Mouse (Mus musculus): Measurements from ENCODE around the gene Ctsw. TPM values are rescaled to one million over a fixed set of nuclear protein-coding genes. Genes with fewer than 3 reads are reported as not detected.

The Ctsw gene
- total RNA-seq, 2 experiments from 2014 or later: 0.73 to 0.80 TPM

GRCm38 (mm10) chr19:5422895-5423443 is 45.3 kb downstream of the Ctsw start:
- DNase-seq (ENCODE audit: low spot score in 2 of 2): no peak
- intact Hi-C loops (cut with DNase I): no loop called here

- no peak for DNase-seq (ENCODE audit: low spot score in 2 of 2)
- intact Hi-C loops (cut with DNase I): no loop called here
Observed at GRCm38 (mm10) chr19:5422267-5422666, 46.0 kb downstream of the Ctsw start.

GRCm38 (mm10) chr19:5421784-5422183 is 46.5 kb downstream of the Ctsw start:
- intact Hi-C loops (cut with DNase I): no loop called here
- no peak for DNase-seq (ENCODE audit: low spot score in 2 of 2)

- intact Hi-C loops (cut with DNase I): no loop called here
- DNase-seq (ENCODE audit: low spot score in 2 of 2): no peak
Observed at GRCm38 (mm10) chr19:5420579-5420978, 47.7 kb downstream of the Ctsw start.

- no peak for DNase-seq (ENCODE audit: low spot score in 2 of 2)
- intact Hi-C loops (cut with DNase I): no loop called here
Observed at GRCm38 (mm10) chr19:5419630-5420029, 48.7 kb downstream of the Ctsw start.

- DNase-seq (ENCODE audit: low spot score in 2 of 2): no peak
- intact Hi-C loops (cut with DNase I): no loop called here
Observed at GRCm38 (mm10) chr19:5418750-5419466, 49.4 kb downstream of the Ctsw start.

Other genes starting within 250 kb of the Ctsw start
- 10 to 100 TPM; 60.3 to 62.2 TPM for gene Pacs1, start 195.4 kb downstream of the Ctsw start, total RNA-seq (2021)
- 100 to 1,000 TPM; 196 to 198 TPM for gene Sf3b2, start 173.1 kb downstream of the Ctsw start, total RNA-seq (2021)
- 10 to 100 TPM; 84.3 to 92.4 TPM for gene Gal3st3, start 170.2 kb downstream of the Ctsw start, total RNA-seq (2021)
- gene Catsper1, start 132.8 kb downstream of the Ctsw start, total RNA-seq (2021): not detected
- gene Cst6, start 118.9 kb downstream of the Ctsw start, total RNA-seq (2021): 10 to 100 TPM; 21.2 to 23.9 TPM
- 10 to 100 TPM; 24.9 to 25.6 TPM for gene Eif1ad, start 101.8 kb downstream of the Ctsw start, total RNA-seq (2021)
- 10 to 100 TPM; 83.4 to 84.4 TPM for gene Banf1, start 101.3 kb downstream of the Ctsw start, total RNA-seq (2021)
- gene Sart1, start 79.8 kb downstream of the Ctsw start, total RNA-seq (2021): 10 to 100 TPM; 87.9 to 92.8 TPM
- not detected for gene Tsga10ip, start 66.0 kb downstream of the Ctsw start, total RNA-seq (2021)
- 100 to 1,000 TPM; 197 to 233 TPM for gene Drap1, start 43.5 kb downstream of the Ctsw start, total RNA-seq (2021)
- 10 to 100 TPM; 70.2 to 73.3 TPM for gene AI837181, start 43.4 kb downstream of the Ctsw start, total RNA-seq (2021)
- not detected for gene Fosl1, start 21.0 kb downstream of the Ctsw start, total RNA-seq (2021)
- 10 to 100 TPM; 26.4 to 27.9 TPM for gene Ccdc85b, start 10.6 kb downstream of the Ctsw start, total RNA-seq (2021)
- gene Fibp, start 7.9 kb downstream of the Ctsw start, total RNA-seq (2021): 10 to 100 TPM; 81.9 to 92.9 TPM
- 10 to 100 TPM; 15.2 to 16.4 TPM for gene Efemp2, start 5.4 kb upstream of the Ctsw start, total RNA-seq (2021)
- gene Mus81, start 19.9 kb upstream of the Ctsw start, total RNA-seq (2021): 10 to 100 TPM; 30.7 to 30.9 TPM
- gene Cfl1, start 21.9 kb upstream of the Ctsw start, total RNA-seq (2021): 1,000 to 10,000 TPM; 1,474 to 1,552 TPM
- gene 1700020D05Rik, start 35.3 kb upstream of the Ctsw start, total RNA-seq (2021): 1 to 10 TPM; 5.1 to 7.7 TPM
- 10 to 100 TPM; 80.4 to 81.0 TPM for gene Snx32, start 42.0 kb upstream of the Ctsw start, total RNA-seq (2021)
- gene Ovol1, start 92.1 kb upstream of the Ctsw start, total RNA-seq (2021): not detected
- 1 to 10 TPM; 5.2 to 6.4 TPM for gene Ap5b1, start 99.5 kb upstream of the Ctsw start, total RNA-seq (2021)
- gene Rnaseh2c, start 133.4 kb upstream of the Ctsw start, total RNA-seq (2021): 10 to 100 TPM; 68.0 to 82.1 TPM
- gene Kat5, start 141.7 kb upstream of the Ctsw start, total RNA-seq (2021): 10 to 100 TPM; 83.9 to 93.4 TPM
- gene Rela, start 169.0 kb upstream of the Ctsw start, total RNA-seq (2021): 10 to 100 TPM; 20.5 to 20.6 TPM
- gene Sipa1, start 195.2 kb upstream of the Ctsw start, total RNA-seq (2021): 10 to 100 TPM; 14.5 to 18.7 TPM
- gene Map3k11, start 220.2 kb upstream of the Ctsw start, total RNA-seq (2021): 10 to 100 TPM; 16.1 to 17.2 TPM
- gene Pcnx3, start 220.4 kb upstream of the Ctsw start, total RNA-seq (2021): 10 to 100 TPM; 63.6 to 67.9 TPM
- gene Kcnk7, start 235.9 kb upstream of the Ctsw start, total RNA-seq (2021): not detected